Mouse (Mus musculus): ENCODE results near the gene Parn.

GRCm38 (mm10) chr16:13566351-13566750 is 101.6 kb downstream of the Parn start:
- TF ChIP-seq CTCF (IDR thresholded peaks at IDR 0.05; ENCODE audit: insufficient read depth, low read depth, low read length) (no peak), POLR2A (IDR thresholded peaks at IDR 0.05; ENCODE audit: insufficient read depth, low read depth, low read length) (no peak)

All from olfactory bulb, adult 2 months (tissue).